Mouse (Mus musculus): ENCODE results near the gene Wasf2. TPM values are rescaled to one million over a fixed set of nuclear protein-coding genes. Genes with fewer than 3 reads are reported as not detected.
A peak's percentile ranks its signal among the peaks of the same experiment; 100 is the strongest.

The Wasf2 gene
- total and polyA plus RNA-seq, 3 experiments: 14.9 to 59.5 (median 21.7) TPM

DNA sequence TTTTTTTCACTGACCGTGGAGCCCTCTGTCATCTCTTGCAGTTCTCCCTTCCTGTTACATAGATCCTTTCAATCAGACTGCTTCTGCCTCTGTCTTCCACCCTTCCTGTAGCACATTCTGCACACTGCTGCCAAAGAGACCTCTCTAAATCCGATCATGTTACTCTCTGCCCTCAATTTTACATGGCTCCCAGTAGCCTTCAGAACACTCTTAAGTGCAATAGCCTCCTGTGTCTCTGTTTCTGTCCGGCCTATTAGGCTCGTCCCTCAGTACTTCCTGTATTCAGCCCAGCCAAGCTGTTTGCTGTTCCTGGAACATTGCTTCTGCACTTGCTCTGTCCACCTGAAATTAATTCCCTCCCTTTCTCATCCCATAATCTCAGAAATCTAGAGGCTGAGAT lies 26.1 kb downstream of the Wasf2 start:
- no peak overlapping the region for H3K9ac ChIP-seq (ENCODE audit: insufficient read depth, low read depth)
- dilution Hi-C loops (cut with MboI; ENCODE audit: extremely low pct_ligation_motif_present, extremely low pct_unique_long_range_greater_than_20kb, low sequenced_read_pairs) (no loop called here), in situ Hi-C loops (cut with MboI; ENCODE audit: low pct_ligation_motif_present, low pct_unique_long_range_greater_than_20kb, low sequenced_read_pairs) (no loop called here)
- peaks cover 6% of the 10 kb centered on the region for H3K9me3 ChIP-seq (replicated peaks; ENCODE audit: low read length)
- H3K4me2 ChIP-seq (ENCODE audit: insufficient read depth, low read depth, poor library complexity, severe bottlenecking): no peak overlapping the region
- no peaks in the 10 kb centered on the region for H3K27me3 ChIP-seq (replicated peaks)
- TF ChIP-seq RAD21 (IDR thresholded peaks at IDR 0.05; ENCODE audit: low read depth, low read length) (no peak), SIN3A (IDR thresholded peaks at IDR 0.05; ENCODE audit: low read length) (no peak), ELF1 (IDR thresholded peaks at IDR 0.05; ENCODE audit: low read depth, low read length) (no peak), IRF4 (IDR thresholded peaks at IDR 0.05; ENCODE audit: low read depth, low read length) (no peak), ZKSCAN1 (IDR thresholded peaks at IDR 0.05; ENCODE audit: borderline replicate concordance, low read depth, low read length) (no peak), E2F4 (IDR thresholded peaks at IDR 0.05; ENCODE audit: insufficient replicate concordance, low read depth, low read length) (no peak)
- H3K36me3 ChIP-seq (replicated peaks in 1 of 2; ENCODE audit: control insufficient read depth in 1 of 2, insufficient read depth in 1 of 2, low read length in 1 of 2): peaks cover 3 to 32% of the 10 kb centered on the region in 2 experiments
- H3K4me1 ChIP-seq (ENCODE audit: control insufficient read depth in 1 of 2, insufficient read depth in 2 of 2): peaks cover 8 to 44% of the 10 kb centered on the region in 2 experiments
- H3K79me2 ChIP-seq (replicated peaks; ENCODE audit: control insufficient read depth, extremely low read depth, insufficient read depth, poor library complexity, severe bottlenecking): peaks cover 33% of the 10 kb centered on the region
- no peak for DNase-seq (ENCODE audit: extremely low read depth)
- H3K27ac ChIP-seq (ENCODE audit: insufficient read depth, low read depth): no peak overlapping the region
- no peak overlapping the region for H3K4me3 ChIP-seq (replicated peaks in 1 of 3; ENCODE audit: low read depth in 2 of 3, low read length in 2 of 3, poor library complexity in 1 of 3)

DNA sequence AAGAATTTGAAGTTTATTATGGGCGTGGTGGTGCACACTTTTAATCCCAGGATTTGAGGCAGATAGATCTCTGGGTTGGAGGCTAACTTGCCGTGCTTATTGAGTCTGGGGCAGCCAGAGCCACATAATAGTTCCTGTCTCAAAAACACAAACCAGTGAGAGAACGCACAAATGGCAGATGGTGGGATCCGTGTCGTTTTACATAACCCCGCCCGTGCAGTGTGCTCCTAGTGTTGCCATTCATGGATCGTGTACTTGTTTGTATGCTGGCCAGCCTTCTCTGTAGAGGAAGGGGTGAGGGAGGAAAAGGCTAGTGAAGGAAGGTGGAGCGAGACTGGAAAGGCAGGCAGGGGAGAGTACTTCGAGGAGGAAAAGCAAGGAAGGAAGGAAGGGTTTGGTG lies 26.5 kb downstream of the Wasf2 start:
- peaks cover 6% of the 10 kb centered on the region for H3K9me3 ChIP-seq (replicated peaks; ENCODE audit: low read length)
- peaks cover 8 to 44% of the 10 kb centered on the region in 2 experiments for H3K4me1 ChIP-seq (ENCODE audit: control insufficient read depth in 1 of 2, insufficient read depth in 2 of 2)
- in situ Hi-C loops (cut with MboI; ENCODE audit: low pct_ligation_motif_present, low pct_unique_long_range_greater_than_20kb, low sequenced_read_pairs) (no loop called here), dilution Hi-C loops (cut with MboI; ENCODE audit: extremely low pct_ligation_motif_present, extremely low pct_unique_long_range_greater_than_20kb, low sequenced_read_pairs) (no loop called here)
- no peak for DNase-seq (ENCODE audit: extremely low read depth)
- peaks cover 3 to 32% of the 10 kb centered on the region in 2 experiments for H3K36me3 ChIP-seq (replicated peaks in 1 of 2; ENCODE audit: control insufficient read depth in 1 of 2, insufficient read depth in 1 of 2, low read length in 1 of 2)
- no peak overlapping the region for H3K4me3 ChIP-seq (replicated peaks in 1 of 3; ENCODE audit: low read depth in 2 of 3, low read length in 2 of 3, poor library complexity in 1 of 3)
- no peak overlapping the region for H3K27ac ChIP-seq (ENCODE audit: insufficient read depth, low read depth)
- TF ChIP-seq EP300 (IDR thresholded peaks at IDR 0.05; ENCODE audit: low read length) (no peak), MAZ (IDR thresholded peaks at IDR 0.05; ENCODE audit: low read depth, low read length) (no peak), E2F4 (IDR thresholded peaks at IDR 0.05; ENCODE audit: insufficient replicate concordance, low read depth, low read length) (no peak), NELFE (IDR thresholded peaks at IDR 0.05; ENCODE audit: low read depth, low read length) (no peak), USF1 (IDR thresholded peaks at IDR 0.05; ENCODE audit: low read depth, low read length) (no peak)
- H3K4me2 ChIP-seq (ENCODE audit: insufficient read depth, low read depth, poor library complexity, severe bottlenecking): no peak overlapping the region
- no peak overlapping the region for H3K9ac ChIP-seq (ENCODE audit: insufficient read depth, low read depth)
- no peaks in the 10 kb centered on the region for H3K27me3 ChIP-seq (replicated peaks)
- H3K79me2 ChIP-seq (replicated peaks; ENCODE audit: control insufficient read depth, extremely low read depth, insufficient read depth, poor library complexity, severe bottlenecking): peaks cover 34% of the 10 kb centered on the region

DNA sequence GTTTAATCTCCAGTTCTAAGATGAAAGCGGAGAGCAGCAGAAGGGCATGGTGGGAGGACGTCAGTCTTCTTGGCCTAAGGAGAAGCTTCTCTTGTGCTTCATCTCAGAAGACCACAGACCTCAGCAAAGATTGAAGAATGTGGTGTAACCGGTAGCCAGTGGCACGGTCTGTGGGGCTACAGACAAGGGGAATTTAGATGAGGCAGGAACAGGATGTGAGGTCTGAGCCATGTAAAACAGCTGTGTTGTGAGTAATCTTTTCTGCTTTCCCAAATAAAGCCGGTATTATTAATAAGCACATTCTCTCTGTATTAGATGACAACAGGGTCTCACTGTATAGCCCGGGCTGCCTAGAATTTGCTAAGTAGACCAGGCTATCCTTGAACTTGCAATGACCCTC lies 28.8 kb downstream of the Wasf2 start:
- Histone ChIP-seq H3K4me1 (ENCODE audit: control insufficient read depth in 1 of 2, insufficient read depth in 2 of 2) (peaks cover 8 to 43% of the 10 kb centered on the region in 2 experiments), H3K79me2 (replicated peaks; ENCODE audit: control insufficient read depth, extremely low read depth, insufficient read depth, poor library complexity, severe bottlenecking) (peaks cover 42% of the 10 kb centered on the region), H3K27ac (ENCODE audit: insufficient read depth, low read depth) (peak overlapping the region; percentile 93), H3K4me2 (ENCODE audit: insufficient read depth, low read depth, poor library complexity, severe bottlenecking) (peak overlapping the region; percentile 60), H3K36me3 (replicated peaks in 1 of 2; ENCODE audit: control insufficient read depth in 1 of 2, insufficient read depth in 1 of 2, low read length in 1 of 2) (peaks cover 3 to 37% of the 10 kb centered on the region in 2 experiments), H3K9ac (ENCODE audit: insufficient read depth, low read depth) (peak overlapping the region; percentile 81), H3K4me3 (replicated peaks in 1 of 3; ENCODE audit: low read depth in 2 of 3, low read length in 2 of 3, poor library complexity in 1 of 3) (peak overlapping the region; percentile 41 to 56 (median 43)), H3K27me3 (replicated peaks) (no peaks in the 10 kb centered on the region), H3K9me3 (replicated peaks; ENCODE audit: low read length) (peaks cover 6% of the 10 kb centered on the region)
- in situ Hi-C loops (cut with MboI; ENCODE audit: low pct_ligation_motif_present, low pct_unique_long_range_greater_than_20kb, low sequenced_read_pairs) (no loop called here), dilution Hi-C loops (cut with MboI; ENCODE audit: extremely low pct_ligation_motif_present, extremely low pct_unique_long_range_greater_than_20kb, low sequenced_read_pairs) (no loop called here)
- DNase-seq (ENCODE audit: extremely low read depth): peak; percentile 87
- TF ChIP-seq ETS1 (conservative IDR thresholded peaks at IDR 0.05; ENCODE audit: low read depth, low read length): peak; percentile 88
- TF ChIP-seq MEF2A (IDR thresholded peaks at IDR 0.05; ENCODE audit: borderline replicate concordance, low read depth, low read length): 0 out of 2 replicates have a peak, but pooled peaks have one; percentile 49
- TF ChIP-seq IRF4 (IDR thresholded peaks at IDR 0.05; ENCODE audit: low read depth, low read length): peak; percentile 35; the same call in 1 of the 2 replicates
- TF ChIP-seq ELF1 (IDR thresholded peaks at IDR 0.05; ENCODE audit: low read depth, low read length): no peak
- 0 out of 2 replicates have a peak, but pooled peaks have one; percentile 36 for TF ChIP-seq JUND (conservative IDR thresholded peaks at IDR 0.05; ENCODE audit: low read depth, low read length)
- peak; percentile 41; the same call in 1 of the 2 replicates for TF ChIP-seq TBP (conservative IDR thresholded peaks at IDR 0.05; ENCODE audit: low read depth, low read length)
- TF ChIP-seq BHLHE40 (IDR thresholded peaks at IDR 0.05; ENCODE audit: low read depth, low read length): peak; percentile 67; the same call in 1 of the 2 replicates
- 0 out of 2 replicates have a peak, but pooled peaks have one; percentile 8 for TF ChIP-seq NELFE (IDR thresholded peaks at IDR 0.05; ENCODE audit: low read depth, low read length)
- TF ChIP-seq KAT2A (IDR thresholded peaks at IDR 0.05; ENCODE audit: insufficient replicate concordance, low read length): no peak
- TF ChIP-seq E2F4 (IDR thresholded peaks at IDR 0.05; ENCODE audit: insufficient replicate concordance, low read depth, low read length): no peak
- no peak for TF ChIP-seq GABPA (IDR thresholded peaks at IDR 0.05; ENCODE audit: insufficient replicate concordance, low read depth, low read length)
- TF ChIP-seq MAZ (IDR thresholded peaks at IDR 0.05; ENCODE audit: low read depth, low read length): no peak
- TF ChIP-seq CHD1 (IDR thresholded peaks at IDR 0.05; ENCODE audit: low read depth, low read length): no peak
- no peak for TF ChIP-seq ZNF384 (IDR thresholded peaks at IDR 0.05; ENCODE audit: low read depth, low read length)
- no peak for TF ChIP-seq CHD2 (IDR thresholded peaks at IDR 0.05; ENCODE audit: low read length)
- peak; percentile 60; the same call in 1 of the 2 replicates for TF ChIP-seq POLR2A (IDR thresholded peaks at IDR 0.05; ENCODE audit: low read depth, low read length)
- TF ChIP-seq JUN (IDR thresholded peaks at IDR 0.05; ENCODE audit: insufficient read depth, low read depth, low read length): no peak
- TF ChIP-seq TCF12 (IDR thresholded peaks at IDR 0.05; ENCODE audit: low read depth, low read length): peak; percentile 72
- no peak for TF ChIP-seq CTCF (conservative IDR thresholded peaks at IDR 0.05 in 1 of 2, IDR thresholded peaks at IDR 0.05 in 1 of 2; ENCODE audit: low read depth in 2 of 2, low read length in 2 of 2)
- TF ChIP-seq ZC3H11A (IDR thresholded peaks at IDR 0.05; ENCODE audit: low read depth, low read length): no peak

Measured in CH12.LX (cell line).